Mouse (Mus musculus): ENCODE results near the gene Scamp1. TPM values are rescaled to one million over a fixed set of nuclear protein-coding genes. Genes with fewer than 3 reads are reported as not detected.

Scamp1 gene
- total RNA-seq, 2 experiments from 2014 or later, result 14.7 to 18.6 TPM

DNA sequence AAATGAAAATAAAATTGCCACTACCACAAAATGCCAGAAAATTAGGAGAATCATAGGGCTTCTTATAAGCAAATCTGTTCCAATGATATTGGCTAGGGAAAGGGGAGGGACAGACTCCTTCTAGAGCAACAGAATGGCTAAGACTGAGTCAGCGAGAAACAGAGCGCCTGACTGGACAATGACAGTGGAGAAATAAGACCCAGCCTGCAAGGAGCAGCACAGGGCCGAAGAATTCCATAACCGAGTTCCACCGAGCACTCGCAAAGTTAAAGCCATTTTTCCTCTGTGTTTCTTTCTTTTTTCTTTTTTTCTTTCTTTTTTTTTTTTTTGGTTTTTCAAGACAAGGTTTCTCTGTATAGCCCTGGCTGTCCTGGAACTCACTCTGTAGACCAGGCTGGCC, 45.5 kb downstream of the Scamp1 start:
- DNase-seq, result no peak

DNA sequence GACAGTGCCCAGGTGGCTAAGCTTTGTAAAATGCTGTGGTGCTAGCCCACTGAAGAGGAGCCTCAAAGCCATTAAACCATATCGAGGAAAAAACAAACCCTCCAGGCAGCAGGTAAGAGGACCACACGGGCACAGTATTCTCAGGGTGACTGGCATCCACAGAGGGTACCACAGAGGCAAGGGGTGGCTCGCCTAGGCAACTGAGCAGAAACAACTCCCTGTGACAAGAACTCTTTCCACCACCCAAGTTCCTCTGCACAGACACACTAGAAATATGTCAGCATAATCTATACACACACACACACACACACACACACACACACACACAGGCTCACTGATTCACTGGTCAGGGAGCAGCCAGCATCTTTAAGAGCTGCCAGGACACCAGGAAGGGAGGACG, 46.2 kb downstream of the Scamp1 start:
- intact Hi-C loops (cut with DNase I), result no loop called here
- DNase-seq, result no peak

More for the DNA sequence above, 45.5 kb downstream of the Scamp1 start:
- intact Hi-C loops (cut with DNase I), result no loop called here

DNA sequence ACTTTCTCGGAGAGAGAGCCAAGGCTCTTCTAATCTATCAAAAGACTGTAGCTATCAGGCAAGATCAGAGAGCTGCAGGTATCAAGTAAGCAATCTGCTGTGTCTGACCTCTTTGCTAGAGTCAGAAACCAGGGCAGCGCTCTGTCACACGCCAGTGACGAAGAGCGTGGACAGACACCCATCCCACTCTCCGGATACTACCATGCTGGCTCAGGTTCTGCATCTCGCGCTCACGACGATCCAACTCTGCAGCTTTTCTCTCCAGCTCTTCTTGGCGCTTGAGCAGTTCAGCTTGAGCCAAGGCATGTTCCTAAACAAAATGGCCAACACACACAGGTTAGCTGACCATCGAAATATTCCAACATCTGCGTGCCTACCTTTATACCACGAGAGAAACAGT, 53.8 kb downstream of the Scamp1 start:
- intact Hi-C loops (cut with DNase I), result no loop called here
- no peak for DNase-seq

DNA sequence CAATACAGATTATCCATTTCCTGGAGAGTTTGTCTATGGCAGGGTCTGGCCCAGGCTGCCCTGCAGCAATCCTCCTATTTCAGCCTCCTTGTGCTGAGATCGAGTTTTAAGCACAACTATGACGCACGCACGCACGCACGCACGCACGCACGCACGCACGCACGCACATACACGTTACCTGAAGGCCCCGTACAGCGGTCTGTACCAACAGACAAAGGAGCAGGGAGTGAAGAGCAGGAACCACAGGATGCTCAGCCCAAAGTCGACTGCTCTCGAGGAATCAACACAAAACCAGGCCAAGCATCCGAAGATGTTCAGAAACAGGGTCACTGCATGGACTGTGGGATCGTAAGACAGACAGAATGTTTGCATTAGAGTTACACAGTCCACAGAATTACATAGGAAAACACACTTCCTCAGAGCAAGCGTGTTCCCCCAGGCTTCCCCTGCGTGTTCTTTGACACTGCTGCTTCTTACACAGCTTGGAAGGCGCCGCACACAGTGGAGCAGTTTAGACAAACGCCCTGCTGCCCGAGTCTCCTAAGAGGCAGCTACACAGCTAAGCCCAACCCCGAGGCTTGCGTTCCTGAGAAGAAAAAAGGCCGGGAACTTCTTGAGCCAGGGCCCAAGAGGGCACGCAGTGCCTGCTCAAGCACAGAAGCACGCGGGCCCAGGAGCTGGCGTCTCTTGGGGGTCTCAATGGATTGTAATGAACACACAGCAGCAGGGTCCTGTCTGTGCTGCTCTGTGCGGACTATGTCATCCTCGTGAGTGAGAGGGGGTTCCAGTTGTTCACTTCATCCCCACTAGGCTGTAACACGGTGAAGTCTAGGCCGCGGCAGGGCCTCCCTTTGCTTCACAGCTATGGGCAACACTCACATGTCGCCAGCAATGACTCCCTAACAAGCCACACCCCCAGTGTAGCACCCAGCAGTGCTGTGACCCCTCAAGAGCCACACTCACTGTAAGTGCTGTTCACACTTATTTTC, 60.6 kb downstream of the Scamp1 start:
- no peak for DNase-seq
- intact Hi-C loops (cut with DNase I), result no loop called here

DNA sequence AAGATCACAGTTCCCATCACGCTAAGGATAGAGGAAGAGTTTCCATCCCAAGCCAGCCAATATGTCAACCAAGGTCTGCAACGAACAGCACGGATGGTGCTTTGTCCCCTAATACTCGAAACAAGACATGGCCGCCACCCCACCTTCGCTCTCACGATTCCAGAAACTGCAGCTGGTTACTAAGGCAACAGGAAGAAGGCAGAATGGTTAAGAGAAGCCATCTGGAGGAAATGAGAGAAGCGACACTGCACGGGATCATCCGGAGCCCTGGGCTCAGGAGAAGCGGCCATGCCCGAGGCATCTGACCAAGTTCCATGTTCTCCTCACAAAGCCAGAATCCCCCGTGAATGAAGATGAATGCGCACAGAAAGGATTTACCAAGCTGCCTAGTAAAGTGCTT, 62.0 kb downstream of the Scamp1 start:
- intact Hi-C loops (cut with DNase I), result no loop called here
- no peak for DNase-seq

DNA sequence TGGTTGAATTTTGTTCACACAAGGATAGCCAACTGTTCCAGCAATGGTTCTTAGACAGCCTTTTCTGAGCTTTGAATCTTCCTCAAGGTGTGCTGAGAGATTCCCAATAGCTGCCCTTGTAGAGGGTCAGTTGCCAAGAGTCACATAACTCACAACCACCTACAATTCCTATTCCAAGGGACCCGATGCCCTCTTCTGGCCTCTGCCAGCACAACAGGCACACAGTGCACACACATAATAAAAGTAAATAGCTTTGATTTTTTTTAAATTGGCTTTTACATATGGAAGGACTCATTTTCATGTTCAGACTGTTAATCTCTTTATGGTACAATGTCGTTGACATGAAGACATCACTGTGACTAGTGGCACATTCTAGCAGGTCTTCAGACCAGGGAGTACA, 72.9 kb downstream of the Scamp1 start:
- intact Hi-C loops (cut with DNase I), result no loop called here
- DNase-seq, result no peak

DNA sequence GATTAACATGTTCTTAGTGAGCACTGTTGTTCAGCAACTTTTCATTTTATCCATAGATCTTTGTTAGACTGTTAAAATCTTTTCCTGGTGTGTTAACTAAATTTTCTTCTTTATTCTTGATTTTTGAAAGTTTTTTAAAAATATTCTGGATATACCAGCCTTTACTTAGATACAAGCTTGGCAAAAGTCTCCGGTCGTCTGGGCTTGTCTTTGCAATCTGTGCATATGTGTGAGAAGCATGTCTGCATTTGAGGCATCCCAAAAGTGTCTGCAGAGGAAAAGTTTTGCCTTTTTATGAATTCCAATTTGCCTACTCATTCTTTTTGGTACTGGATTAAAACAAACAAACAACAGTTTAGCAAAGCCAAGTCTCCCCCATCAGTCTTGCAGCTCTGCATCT, 73.5 kb downstream of the Scamp1 start:
- DNase-seq, result no peak
- intact Hi-C loops (cut with DNase I), result no loop called here

DNA sequence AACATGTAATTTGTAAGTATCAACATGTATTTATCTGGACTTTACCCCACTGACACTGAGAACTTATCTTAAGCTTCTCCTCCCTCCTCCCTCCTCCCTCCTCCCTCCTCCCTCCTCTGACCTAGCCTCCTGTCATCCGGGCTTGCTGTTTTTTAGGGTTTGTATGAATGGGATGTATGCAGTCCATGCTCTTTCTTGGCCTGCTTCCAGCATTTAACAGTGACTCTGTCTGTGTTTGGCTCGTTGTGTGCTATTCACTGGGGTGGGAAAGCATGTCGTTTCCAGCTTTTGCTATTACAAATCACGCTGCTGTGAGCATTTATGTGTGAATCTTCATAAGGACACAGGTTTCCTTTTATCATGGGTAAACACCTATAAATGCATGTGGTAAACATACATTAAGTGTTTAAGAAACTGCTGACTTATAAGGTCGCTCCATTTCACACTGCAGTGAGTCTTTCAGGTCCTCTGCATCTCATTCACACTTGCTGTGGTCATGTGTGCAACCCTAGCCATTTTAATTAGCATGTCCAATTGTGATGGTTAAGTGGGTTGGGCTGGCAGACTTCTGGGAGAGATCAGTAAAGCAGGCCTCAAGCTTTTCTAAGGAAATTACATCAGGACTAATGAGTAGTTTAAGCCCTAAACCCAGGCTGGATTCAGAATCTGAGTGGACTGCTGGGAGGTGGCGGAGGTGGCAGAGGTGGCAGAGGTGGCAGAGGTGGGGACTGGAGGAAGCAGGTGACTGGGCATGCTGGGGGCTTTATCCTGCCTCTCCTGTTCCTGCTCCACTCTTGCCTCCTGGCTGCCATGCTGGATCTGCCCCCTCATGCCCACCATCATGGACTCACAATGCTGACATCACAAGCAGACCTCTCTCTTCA, 74.2 kb downstream of the Scamp1 start:
- intact Hi-C loops (cut with DNase I), result no loop called here
- DNase-seq, result no peak

DNA sequence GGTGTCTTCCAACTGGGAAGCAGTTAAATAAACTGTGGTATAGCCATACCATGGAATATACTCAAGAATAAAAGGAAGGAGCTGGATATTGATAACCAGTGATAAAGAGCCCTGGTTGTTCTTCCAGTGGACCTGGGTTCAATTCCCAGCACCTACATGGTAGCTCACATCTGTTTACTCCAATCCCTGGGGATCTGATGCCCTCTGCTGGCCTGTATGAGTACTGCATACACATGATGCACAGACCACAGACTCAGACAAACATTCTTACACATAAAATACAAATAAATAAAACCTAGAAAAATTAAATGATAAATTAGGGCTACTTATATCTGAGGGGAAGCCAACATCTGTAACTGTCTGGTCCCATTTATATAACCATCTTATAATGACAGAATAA, 76.8 kb downstream of the Scamp1 start:
- DNase-seq, result no peak
- intact Hi-C loops (cut with DNase I), result loop anchor here (5.0 kb wide), 1 partner anchor 417 kb away; no protein-coding TSS in a partner anchor

DNA sequence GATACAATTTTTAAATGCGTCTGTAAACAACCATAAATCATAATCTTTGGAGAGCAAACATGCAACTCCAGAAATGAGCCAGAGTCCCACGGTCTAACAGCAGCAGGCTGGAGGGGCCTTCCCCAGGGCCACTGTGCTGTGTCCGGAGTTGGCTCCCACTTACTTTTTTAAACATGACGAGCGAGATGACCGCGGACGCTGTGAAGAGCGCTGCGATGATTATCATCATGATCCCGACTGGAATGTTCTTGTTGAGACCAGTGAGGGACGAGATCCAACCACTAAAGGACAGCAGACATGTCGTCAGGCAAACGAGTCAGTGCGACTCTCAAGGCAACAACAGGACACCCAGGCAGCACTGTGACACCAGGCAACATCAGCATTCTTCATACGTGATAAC, 77.7 kb downstream of the Scamp1 start:
- intact Hi-C loops (cut with DNase I), result loop anchor here (5.0 kb wide), 1 partner anchor 416 kb away; no protein-coding TSS in a partner anchor
- no peak for DNase-seq

DNA sequence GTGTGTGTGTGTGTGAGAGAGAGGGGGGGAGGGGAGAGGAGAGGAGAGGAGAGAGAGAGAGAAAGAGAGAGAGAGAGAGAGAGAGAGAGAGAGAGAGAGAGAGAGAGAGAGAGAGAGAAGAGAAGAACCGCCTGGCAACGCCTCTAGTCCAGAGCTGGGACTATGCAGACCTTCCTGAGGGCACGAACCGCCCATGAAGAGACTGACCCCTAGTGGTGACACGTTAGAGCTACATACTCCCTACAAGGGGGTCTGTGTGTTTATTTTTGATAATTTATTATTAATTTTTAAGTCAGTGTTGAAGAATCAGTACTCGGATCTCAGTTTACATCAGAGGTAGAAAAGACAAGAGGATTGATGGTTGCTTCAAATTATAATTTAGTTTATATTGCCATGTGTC, 80.4 kb downstream of the Scamp1 start:
- peak in 1 of 2 experiments; percentile 40 for DNase-seq
- intact Hi-C loops (cut with DNase I), result loop anchor here (2.0 to 5.0 kb wide), 2 partner anchors 62 to 413 kb away; no protein-coding TSS in a partner anchor

DNA sequence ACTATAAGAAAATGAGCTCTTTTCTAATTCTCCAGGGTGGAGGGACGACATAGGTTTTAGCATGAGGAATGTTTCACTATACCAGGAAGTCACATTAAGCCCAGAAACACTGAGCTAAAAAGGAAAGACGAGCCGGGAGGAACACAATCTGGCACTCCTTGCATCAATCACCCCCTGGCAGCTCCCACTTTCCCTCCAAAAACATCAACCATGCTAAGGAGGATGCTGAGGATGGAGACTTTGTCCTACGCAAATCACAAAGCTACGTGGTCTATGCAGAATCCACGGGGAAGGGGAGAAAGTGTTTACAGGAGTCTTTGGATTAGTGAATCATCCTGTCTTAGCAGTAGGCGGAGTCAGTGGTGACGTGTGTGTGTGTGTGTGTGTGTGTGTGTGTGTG, 85.8 kb downstream of the Scamp1 start:
- no peak for DNase-seq
- intact Hi-C loops (cut with DNase I), result no loop called here

DNA sequence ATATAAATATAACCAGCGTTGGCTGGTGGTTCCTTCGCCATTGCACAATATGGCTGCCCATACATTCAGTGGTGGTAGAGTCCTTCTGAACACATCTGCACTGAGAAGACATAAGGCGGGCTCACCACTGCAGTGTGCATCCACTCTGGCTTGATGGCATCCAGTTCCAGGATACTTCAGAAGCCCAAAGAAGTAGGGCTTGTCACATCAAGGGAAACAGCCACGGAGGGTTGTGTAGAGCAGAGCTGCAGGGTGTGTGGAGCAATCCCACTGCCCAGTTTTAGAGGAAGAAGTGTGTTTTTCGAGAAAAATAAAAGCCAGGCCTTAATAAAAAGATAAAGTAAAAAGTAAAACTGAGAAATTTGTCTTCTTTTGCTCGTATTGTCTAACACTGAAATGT, 87.0 kb downstream of the Scamp1 start:
- no peak for DNase-seq
- intact Hi-C loops (cut with DNase I), result no loop called here

DNA sequence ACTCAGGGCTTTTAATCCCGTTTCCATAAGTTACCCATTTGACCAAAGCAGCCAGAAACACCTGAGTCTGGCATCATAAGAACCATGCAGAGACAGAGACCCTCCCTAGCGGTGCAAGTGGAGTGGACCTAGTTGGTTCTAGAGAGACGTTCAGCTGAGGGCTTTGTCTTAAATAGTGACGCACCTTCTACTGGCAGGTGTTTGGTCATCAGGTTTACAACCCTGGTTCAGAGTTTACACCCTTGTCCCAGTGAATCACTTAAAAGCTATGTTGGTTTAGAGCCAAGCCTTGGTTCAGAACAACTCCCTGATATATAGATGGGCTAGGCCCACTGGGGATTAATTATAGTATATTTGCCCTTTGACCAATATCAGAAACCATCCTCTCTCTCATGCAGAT, 92.4 kb downstream of the Scamp1 start:
- intact Hi-C loops (cut with DNase I), result no loop called here

DNA sequence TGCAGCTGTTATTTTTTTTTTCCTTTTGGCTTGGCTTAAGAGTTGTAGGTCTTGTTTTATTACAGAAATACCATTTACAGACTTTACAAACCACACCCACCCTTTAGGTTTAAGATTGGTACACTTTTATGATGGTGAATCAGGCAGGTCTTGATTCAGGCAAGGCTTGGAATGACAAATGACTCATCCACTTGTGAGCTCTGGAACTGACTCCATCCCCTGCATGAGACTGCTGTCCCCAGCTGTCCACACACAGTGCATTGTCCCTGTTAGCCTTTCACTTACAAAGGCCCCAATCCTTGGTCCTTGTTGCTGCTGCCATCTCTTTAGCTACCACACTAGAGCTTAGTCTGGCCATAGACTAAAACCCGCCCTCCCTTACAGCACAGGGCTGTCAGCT, 95.3 kb downstream of the Scamp1 start:
- peak in 1 of 2 experiments; percentile 8 for DNase-seq
- intact Hi-C loops (cut with DNase I), result no loop called here

More for the DNA sequence above, 92.4 kb downstream of the Scamp1 start:
- no peak for DNase-seq

DNA sequence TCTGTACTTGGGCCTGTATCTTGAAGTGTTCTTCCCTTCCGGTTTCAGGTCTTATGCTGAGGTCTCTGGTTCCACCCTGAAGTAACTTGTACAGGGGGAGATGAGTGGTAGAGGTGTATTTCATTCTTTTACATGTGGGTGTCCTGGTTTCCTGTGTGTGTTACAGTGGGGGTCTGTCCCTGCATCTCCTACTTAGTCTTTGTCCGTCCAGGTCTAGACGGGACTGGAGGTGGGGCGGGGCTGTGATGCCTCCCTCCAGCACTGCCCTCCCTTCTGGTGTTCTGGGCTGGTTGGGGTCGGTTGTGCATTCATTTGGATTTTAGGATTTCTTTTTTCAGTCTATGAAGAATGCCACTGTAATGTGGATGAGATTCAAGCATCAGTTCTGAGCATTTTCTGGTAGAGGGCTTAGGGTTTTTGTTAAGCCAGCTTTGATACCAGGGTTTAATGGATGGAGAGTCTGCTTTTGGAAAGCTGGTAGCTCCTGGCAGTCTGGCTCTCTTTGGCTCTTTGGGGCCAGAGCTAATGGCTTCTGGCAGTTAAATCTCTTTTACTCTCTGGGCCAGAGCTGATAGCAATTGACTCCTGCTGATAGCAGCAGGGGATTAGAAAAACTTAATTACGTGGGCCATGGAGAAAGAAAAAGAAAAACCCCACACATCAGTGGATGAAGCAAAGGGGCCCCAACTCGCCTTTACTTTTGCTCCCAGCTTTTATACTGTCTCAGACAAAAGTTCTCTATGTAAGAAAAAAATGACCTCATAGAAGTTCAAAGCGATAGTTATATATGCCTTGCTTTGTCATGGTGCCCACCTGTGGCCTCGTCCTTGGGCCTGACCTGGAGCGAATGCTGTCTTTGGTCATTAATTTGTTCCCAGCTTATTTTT, 97.2 kb downstream of the Scamp1 start:
- intact Hi-C loops (cut with DNase I), result loop anchor here (5.0 kb wide), 1 partner anchor 61 kb away; no protein-coding TSS in a partner anchor
- peak in 1 of 2 experiments; percentile 4 for DNase-seq

DNA sequence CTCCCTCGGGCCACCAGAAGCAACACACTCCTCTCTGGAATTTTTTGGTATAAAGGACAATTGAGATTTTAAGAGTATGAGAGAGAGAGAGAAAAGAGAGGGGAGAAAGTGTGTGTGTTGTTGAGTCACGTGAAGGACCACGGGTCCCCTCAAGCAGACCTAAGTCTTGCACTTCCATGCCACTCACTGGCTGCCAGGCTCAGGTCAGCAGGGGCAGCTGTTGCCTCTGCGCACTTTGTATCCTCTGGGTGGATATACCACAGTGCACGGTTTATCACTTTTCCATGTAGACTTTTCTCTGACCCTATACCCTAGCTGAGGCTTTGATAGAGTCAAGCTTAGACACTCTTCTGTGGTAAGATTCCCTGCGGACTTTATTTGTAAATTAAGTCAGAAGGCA, 100.0 kb downstream of the Scamp1 start:
- intact Hi-C loops (cut with DNase I), result loop anchor here (5.0 kb wide), 1 partner anchor 58 kb away; no protein-coding TSS in a partner anchor

DNA sequence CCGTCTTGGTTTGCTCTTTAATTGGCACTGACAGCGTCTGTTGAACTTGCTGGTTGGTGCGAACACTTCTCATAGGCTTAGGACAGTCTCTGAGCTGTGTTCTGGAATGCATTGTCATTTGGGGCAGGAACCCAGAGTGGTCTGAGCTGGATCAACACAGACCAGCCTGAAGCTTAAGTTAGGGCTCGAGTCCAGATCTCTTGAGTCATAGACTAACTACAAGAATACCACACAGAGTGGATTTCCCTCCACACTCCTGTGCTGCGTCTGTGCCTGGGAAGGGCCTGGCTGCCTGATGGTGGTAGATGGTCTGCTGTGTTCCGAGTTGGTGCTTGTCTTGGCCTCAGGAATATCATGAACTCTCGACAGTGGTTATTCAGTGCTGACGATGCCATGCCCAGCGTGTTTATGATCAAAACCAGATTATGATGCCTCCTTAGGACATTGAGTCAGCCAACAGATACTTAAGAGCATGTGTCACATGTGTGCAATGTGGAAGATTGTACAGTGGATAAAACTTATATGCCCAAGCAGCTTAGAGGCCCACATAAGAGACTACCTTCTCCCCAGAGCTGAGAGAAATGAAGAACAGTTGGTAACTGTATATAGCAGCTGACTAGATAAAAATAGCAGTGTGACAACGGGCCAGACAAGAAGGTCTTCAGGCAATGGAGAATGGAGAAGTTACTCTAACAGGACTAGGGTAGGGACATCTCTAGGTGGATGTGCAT, 100.8 kb downstream of the Scamp1 start:
- intact Hi-C loops (cut with DNase I), result loop anchor here (5.0 kb wide), 1 partner anchor 58 kb away; no protein-coding TSS in a partner anchor
- DNase-seq, result peak in 1 of 2 experiments; percentile 3

More for the DNA sequence above, 100.0 kb downstream of the Scamp1 start:
- DNase-seq, result peak in 1 of 2 experiments; percentile 4

DNA sequence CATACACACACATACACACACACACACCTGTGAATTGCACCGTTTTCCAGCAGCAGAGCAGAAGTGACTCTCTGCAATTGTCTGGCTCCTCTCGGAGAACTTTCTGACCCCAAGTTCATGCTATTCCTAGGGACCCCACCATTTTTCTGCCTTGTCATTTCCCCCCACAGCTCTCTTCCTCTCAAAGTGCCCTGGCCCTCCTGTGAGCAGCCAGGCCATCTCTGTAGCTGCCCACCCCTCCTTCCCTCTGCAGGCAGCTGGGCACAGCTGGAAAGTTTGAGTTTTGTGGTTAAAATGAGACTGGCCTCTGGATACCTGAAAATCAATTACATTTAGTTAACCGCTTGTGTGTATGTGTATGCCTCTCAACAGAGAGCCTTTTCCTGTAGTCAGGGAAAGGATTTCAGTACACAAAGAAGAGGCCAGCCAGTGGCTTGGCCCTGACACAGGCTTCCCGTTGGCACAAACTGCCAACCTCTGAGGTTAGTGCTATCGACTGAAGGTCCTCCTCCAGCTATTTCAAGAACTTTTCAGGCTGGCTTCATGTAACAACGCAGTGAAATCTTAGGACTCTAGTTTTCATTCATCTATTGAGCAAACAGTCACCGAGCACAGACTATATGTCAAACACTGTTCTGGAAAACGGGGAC, 102.2 kb downstream of the Scamp1 start:
- intact Hi-C loops (cut with DNase I), result no loop called here
- no peak for DNase-seq
